Comparison of ENCODE assay signal across 14 mouse cellular contexts in the genomic region with DNA sequence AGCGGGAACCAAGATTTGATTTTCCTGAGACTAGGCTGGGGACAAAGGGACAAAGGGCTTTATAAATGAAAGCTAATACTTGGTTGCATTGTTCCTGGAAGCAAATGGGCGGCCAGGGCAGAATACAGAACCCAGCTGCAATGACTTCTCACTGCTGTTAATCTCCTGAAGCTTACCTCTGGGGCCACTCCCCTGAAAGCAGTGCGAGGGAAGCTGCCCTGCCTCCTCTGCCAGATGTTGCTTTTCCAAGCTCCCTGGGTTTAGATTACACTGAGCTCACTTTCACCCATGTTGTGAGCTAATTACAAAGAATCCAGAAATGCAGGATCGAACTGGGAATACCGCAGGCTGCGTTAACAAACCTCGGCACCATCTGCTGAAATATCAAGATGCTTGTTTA.
DNase-seq lines count a peak whose midpoint lies in the region; ATAC-seq lines count a peak whose summit lies in the region.
"Had no signal": no experiment of that assay in that cellular context is flagged by ENCODE, and none has a peak within 500 bp of the region (broad histone marks: within the 10 kb centered on the region; RNA-seq: fewer than 3 reads in every experiment).

No protein-coding gene starts in this region.

- ATAC-seq in hindbrain, embryonic 13.5 days (ENCODE audit: low FRiP score) = peak; percentile 37; the same call in 1 of the 2 replicates
- ATAC-seq in midbrain, embryonic 14.5 days (ENCODE audit: low FRiP score, low TSS enrichment) = 0 out of 2 replicates have a peak, but pooled peaks have one; percentile 21
- ATAC-seq in CD4-positive, CD25-positive, alpha-beta regulatory T cell, adult 4 months = no peak
- ATAC-seq: liver, postnatal 0 days had no signal

- intact Hi-C loops in left cerebral cortex, postnatal 10 days (cut with DNase I) = loop anchor here (10.0 kb wide), 1 partner anchor 138 kb away; no protein-coding TSS in a partner anchor

- H3K4me3 ChIP-seq in hindbrain, embryonic 13.5 days = no peak overlapping the region
- H3K4me3 ChIP-seq in midbrain, embryonic 14.5 days (replicated peaks; ENCODE audit: low read depth, low read length) = no peak overlapping the region
- H3K4me3 ChIP-seq: heart, embryonic 10.5 days; megakaryocyte, embryonic 14.5 days had no signal

- WGBS in hindbrain, embryonic 13.5 days = 36% methylated on average over 7 of the region's 7 CpGs
- 14% methylated on average over 7 of the region's 7 CpGs for WGBS in midbrain, embryonic 14.5 days

- H3K4me2 ChIP-seq in hindbrain, embryonic 13.5 days = no peak overlapping the region
- H3K4me2 ChIP-seq in midbrain, embryonic 14.5 days (ENCODE audit: low read length) = no peak overlapping the region

- H3K36me3 ChIP-seq in hindbrain, embryonic 13.5 days = peaks cover 19% of the 10 kb centered on the region
- peaks cover 9% of the 10 kb centered on the region; the same call in 1 of the 2 replicates for H3K36me3 ChIP-seq in midbrain, embryonic 14.5 days (ENCODE audit: control insufficient read depth, insufficient read depth, low read length)
- H3K36me3 ChIP-seq: heart, embryonic 10.5 days had no signal

- H3K4me1 ChIP-seq in hindbrain, embryonic 13.5 days (replicated peaks) = peaks cover 24% of the 10 kb centered on the region
- no peaks in the 10 kb centered on the region; the same call in 1 of the 2 replicates for H3K4me1 ChIP-seq in midbrain, embryonic 14.5 days (ENCODE audit: control insufficient read depth, insufficient read depth, low read length)
- H3K4me1 ChIP-seq: heart, embryonic 10.5 days; megakaryocyte, embryonic 14.5 days had no signal

- H3K27me3 ChIP-seq in hindbrain, embryonic 13.5 days = no peaks in the 10 kb centered on the region
- no peaks in the 10 kb centered on the region for H3K27me3 ChIP-seq in midbrain, embryonic 14.5 days (ENCODE audit: control insufficient read depth, insufficient read depth, low read length)
- H3K27me3 ChIP-seq: megakaryocyte, embryonic 14.5 days had no signal

- no peaks in the 10 kb centered on the region for H3K9me3 ChIP-seq in hindbrain, embryonic 13.5 days
- H3K9me3 ChIP-seq in midbrain, embryonic 14.5 days (ENCODE audit: control insufficient read depth, low read length) = no peaks in the 10 kb centered on the region
- H3K9me3 ChIP-seq: heart, embryonic 10.5 days had no signal

- H3K9ac ChIP-seq in hindbrain, embryonic 13.5 days = no peak overlapping the region
- no peak overlapping the region for H3K9ac ChIP-seq in midbrain, embryonic 14.5 days (replicated peaks; ENCODE audit: low read length)
- H3K9ac ChIP-seq: liver, postnatal 0 days had no signal

- H3K27ac ChIP-seq in hindbrain, embryonic 13.5 days = peak overlapping the region; percentile 80
- H3K27ac ChIP-seq in midbrain, embryonic 14.5 days (replicated peaks; ENCODE audit: low read depth, low read length) = peak overlapping the region; percentile 45
- H3K27ac ChIP-seq: heart, embryonic 10.5 days had no signal

- peak; percentile 13 for DNase-seq in R1 (ENCODE audit: low read depth, low spot score)
- peak; percentile 32 for DNase-seq in embryo, embryonic 9.5 days (ENCODE audit: extremely low spot score)
- peak; percentile 41 for DNase-seq in midbrain, embryonic 14.5 days
- no peak for DNase-seq in lung, postnatal 25 days (ENCODE audit: low spot score)
- DNase-seq in left cerebral cortex, postnatal 10 days (ENCODE audit: extremely low spot score in 1 of 2, low spot score in 2 of 2) = no peak
- DNase-seq in adrenal gland, postnatal 36 days = no peak
- DNase-seq: cerebellum, postnatal 25 days; kidney, postnatal 36 days; liver, postnatal 0 days; thymus, adult 18-20 months had no signal

Comparison
In these comparisons a context has a peak if more than half of its experiments do, and no peak if none do; other contexts are left out.
1. DNase-seq: peak in R1 (single experiment), embryo, embryonic 9.5 days (single experiment) and midbrain, embryonic 14.5 days (single experiment); none in lung, postnatal 25 days (single experiment), left cerebral cortex, postnatal 10 days (0 of 2) and adrenal gland, postnatal 36 days (0 of 2).